41 mouse cellular contexts compared by ENCODE assay signal in the genomic region with DNA sequence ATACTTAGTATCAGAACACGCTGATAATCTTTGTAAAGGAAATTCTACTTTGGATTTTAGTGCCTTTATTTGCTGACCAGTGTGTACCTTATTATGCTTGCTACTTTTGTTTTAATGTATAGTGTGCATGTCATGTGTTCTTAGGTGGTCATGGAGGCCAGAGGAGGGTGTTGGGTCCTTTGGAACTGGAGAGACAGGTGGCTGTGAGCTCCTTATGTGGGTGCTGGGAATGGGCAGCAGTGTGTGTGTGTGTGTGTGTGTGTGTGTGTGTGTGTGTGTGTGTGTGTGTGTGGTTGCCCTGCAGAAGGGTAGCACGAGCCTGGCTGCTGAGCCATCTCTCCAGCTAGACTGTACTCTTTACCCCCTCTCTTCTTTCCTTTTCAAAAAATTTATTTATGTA. TPM values are rescaled to one million over a fixed set of nuclear protein-coding genes. Genes with fewer than 3 reads are reported as not detected.
"Had no signal": no experiment of that assay in that cellular context is flagged by ENCODE, and none has a peak within 500 bp of the region (broad histone marks: within the 10 kb centered on the region; RNA-seq: fewer than 3 reads in every experiment).

No protein-coding gene starts in this region.

- DNase-seq: heart, postnatal 10 days; heart, postnatal 14 days; heart, postnatal 36 days; heart, postnatal 4 days; kidney, adult 11 months; kidney, adult 18-20 months; kidney, adult 2 months; kidney, adult 8-10 months; kidney, adult 9 months; kidney, postnatal 10 days; kidney, postnatal 14 days; kidney, postnatal 25 days; kidney, postnatal 36 days; kidney, postnatal 4 days; layer of hippocampus, adult 9-11 months; layer of hippocampus, postnatal 36 days had no signal

- H3K4me2 ChIP-seq: heart, embryonic 11.5 days; heart, embryonic 12.5 days; heart, embryonic 13.5 days; heart, embryonic 15.5 days; hindbrain, embryonic 12.5 days; hindbrain, embryonic 13.5 days; hindbrain, embryonic 14.5 days; hindbrain, embryonic 15.5 days; intestine, embryonic 15.5 days; kidney, embryonic 15.5 days had no signal

- H3K27me3 ChIP-seq: heart, embryonic 12.5 days; heart, embryonic 13.5 days; heart, embryonic 15.5 days; hindbrain, embryonic 12.5 days; hindbrain, embryonic 13.5 days; hindbrain, embryonic 15.5 days; intestine, embryonic 15.5 days; kidney, embryonic 15.5 days had no signal

- H3K4me3 ChIP-seq: heart, embryonic 10.5 days; heart, embryonic 12.5 days; heart, embryonic 13.5 days; heart, embryonic 15.5 days; hindbrain, embryonic 10.5 days; hindbrain, embryonic 12.5 days; hindbrain, embryonic 13.5 days; hindbrain, embryonic 15.5 days; intestine, embryonic 15.5 days; kidney, embryonic 15.5 days; layer of hippocampus, adult 2 months; left cerebral cortex, adult 2 months had no signal

RNA-seq across cellular contexts. Expression of a gene that starts 32.7 kb away (rescaled TPM):
- polyA plus RNA-seq: heart, embryonic 10.5 days; heart, embryonic 11.5 days; heart, embryonic 12.5 days; heart, embryonic 13.5 days; heart, embryonic 14.5 days; heart, embryonic 16.5 days; heart, postnatal 0 days; hindbrain, embryonic 12.5 days; hindbrain, embryonic 14.5 days; inflammation-experienced regulatory T-cells, adult 6 months; intestine, embryonic 14.5 days; intestine, embryonic 15.5 days; intestine, embryonic 16.5 days; intestine, postnatal 0 days; kidney, adult 2 months; kidney, embryonic 14.5 days; kidney, embryonic 15.5 days; kidney, embryonic 16.5 days; kidney, postnatal 0 days; large intestine, adult 2 months had no signal
